Mouse (Mus musculus): Measurements from ENCODE around the gene H2-M10.2. TPM values are rescaled to one million over a fixed set of nuclear protein-coding genes. Genes with fewer than 3 reads are reported as not detected.

H2-M10.2 gene
- polyA plus RNA-seq (2012; rRNA removed): not detected in 2 replicates

DNA sequence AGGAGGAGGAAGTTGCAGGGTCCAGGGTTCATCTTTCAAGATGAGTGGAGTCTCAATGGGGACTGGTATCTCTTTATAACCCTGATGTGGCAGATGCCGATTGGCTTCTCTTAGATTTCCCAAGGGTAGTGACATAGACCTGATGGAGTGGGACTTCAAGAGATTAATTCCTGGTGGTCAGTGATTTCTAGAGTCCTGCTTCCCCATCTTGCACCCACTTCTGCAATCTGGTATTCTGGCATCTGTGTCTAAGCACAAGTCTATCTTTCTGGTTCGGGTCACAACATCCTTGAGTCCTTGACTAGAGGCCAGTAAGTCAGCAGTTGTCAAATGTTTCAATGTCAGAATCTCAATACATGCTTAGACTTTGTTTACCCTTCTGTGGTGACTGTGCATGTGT, at the start of gene H2-M10.2:
TSS of gene H2-M10.2 (minus strand) at position 101 of the 400 bp plus-strand sequence.

DNA sequence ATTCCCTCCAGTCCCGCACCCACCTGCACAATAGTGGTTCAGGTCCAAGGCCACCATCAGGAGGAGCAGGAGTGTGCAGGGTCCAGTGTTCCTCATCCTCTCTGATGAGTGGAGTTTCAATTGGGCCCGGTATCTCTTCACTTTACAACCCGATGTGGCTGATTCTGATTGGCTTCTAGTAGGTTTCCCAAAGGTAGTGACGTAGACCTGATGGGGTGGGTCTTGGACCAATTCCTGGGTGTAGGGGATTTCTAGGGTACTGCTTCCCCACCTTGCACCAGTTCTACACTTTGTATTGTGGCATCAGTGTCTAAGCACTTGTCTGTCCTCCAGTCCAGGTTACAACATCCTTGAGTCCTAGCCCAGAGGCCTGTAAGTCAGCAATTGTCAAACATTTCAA, 39.8 kb upstream of the H2-M10.2 start, which contains the start of gene H2-M10.1:
TSS of gene H2-M10.1 (minus strand) at position 101 of the 400 bp plus-strand sequence.

DNA sequence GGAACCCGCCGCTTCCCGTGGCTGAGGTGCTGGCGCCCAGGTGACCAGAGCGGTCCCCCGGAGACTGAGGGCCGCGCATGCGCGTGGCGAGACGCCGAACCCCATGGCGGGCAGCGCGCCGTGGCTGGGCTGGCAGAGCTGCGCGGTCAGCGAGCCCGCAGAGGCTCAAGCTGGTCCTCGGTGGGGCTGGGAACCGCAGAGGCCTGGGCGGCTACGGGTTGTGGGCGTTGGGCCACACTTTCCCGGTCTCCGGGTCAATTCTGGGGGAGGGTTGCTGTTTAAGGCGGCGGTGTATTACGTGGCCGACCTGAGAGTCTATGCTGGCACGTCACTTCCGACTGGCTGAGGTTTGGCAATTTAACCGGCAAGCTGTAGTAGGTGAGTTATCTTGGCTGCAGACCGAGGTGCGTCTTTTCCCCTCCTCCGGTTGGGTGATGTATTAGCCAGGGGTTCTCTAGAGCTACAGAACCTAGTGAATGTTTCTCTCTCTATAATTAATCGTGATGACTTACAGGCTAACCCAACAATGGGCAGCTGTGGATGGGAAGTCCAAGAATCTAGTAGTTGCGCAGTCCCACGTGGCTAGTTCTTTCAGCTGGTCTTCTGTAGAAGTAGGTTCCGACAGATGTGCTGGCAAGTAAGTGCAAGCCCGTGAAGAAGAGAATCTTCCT, 14.6 kb downstream of the H2-M10.2 start, which contains the start of gene Trim39:
TSS of gene Trim39 (minus strand) at position 662 of the 671 bp plus-strand sequence.

DNA sequence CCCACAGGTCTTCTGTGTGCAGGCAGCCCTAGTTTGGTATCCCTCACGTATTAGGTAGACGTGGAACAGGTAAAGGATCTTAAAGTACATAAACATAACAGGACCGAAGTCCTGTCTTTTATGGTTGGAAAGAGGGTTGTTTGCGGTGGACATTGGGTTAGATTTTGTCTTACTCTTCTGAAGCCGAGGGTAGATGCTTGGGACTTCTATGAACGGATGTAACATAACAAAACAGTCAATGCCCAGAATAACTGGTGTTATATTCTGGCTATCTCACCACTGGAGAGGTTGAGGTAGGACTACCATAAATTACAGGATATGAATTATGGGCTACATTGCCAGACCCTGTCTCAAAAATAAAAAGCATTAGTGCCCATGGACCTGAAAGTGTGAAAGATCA, 28.3 kb downstream of the H2-M10.2 start, which contains the start of gene Rpp21:
TSS of gene Rpp21 (minus strand) at position 101 of the 400 bp plus-strand sequence.

Other genes starting within 250 kb of the H2-M10.2 start
- gene H2-T22, start 243.7 kb downstream of the H2-M10.2 start, polyA plus RNA-seq (2012; rRNA removed): 14.6 and 16.9 TPM in 2 replicates
- not detected in 2 replicates for gene Gm6034, start 243.5 kb downstream of the H2-M10.2 start, polyA plus RNA-seq (2012; rRNA removed)
- 0.03 and 0.16 TPM in 2 replicates for gene Gm11127, start 228.1 kb downstream of the H2-M10.2 start, polyA plus RNA-seq (2012; rRNA removed)
- 0.01 TPM in 1 of 2 replicates, not detected in the other for gene Gm19684, start 164.8 kb downstream of the H2-M10.2 start, polyA plus RNA-seq (2012; rRNA removed)
- not detected in 2 replicates for gene Gm7030, start 157.1 kb downstream of the H2-M10.2 start, polyA plus RNA-seq (2012; rRNA removed)
- gene Gm8909, start 118.0 kb downstream of the H2-M10.2 start, polyA plus RNA-seq (2012; rRNA removed): 0.04 TPM in 1 of 2 replicates, not detected in the other
- gene H2-T3, start 96.2 kb downstream of the H2-M10.2 start, polyA plus RNA-seq (2012; rRNA removed): 0.07 TPM in 1 of 2 replicates, not detected in the other
- 33.0 and 35.2 TPM in 2 replicates for gene Rpp21, start 28.4 kb downstream of the H2-M10.2 start, polyA plus RNA-seq (2012; rRNA removed)
- 9.4 and 11.7 TPM in 2 replicates for gene Trim39, start 14.2 kb downstream of the H2-M10.2 start, polyA plus RNA-seq (2012; rRNA removed)
- gene H2-M10.1, start 39.7 kb upstream of the H2-M10.2 start, polyA plus RNA-seq (2012; rRNA removed): not detected in 2 replicates
- gene H2-M10.3, start 81.9 kb upstream of the H2-M10.2 start, polyA plus RNA-seq (2012; rRNA removed): not detected in 2 replicates
- not detected in 2 replicates for gene H2-M10.4, start 175.8 kb upstream of the H2-M10.2 start, polyA plus RNA-seq (2012; rRNA removed)